Mouse (Mus musculus) liver, embryonic 12.5 days (tissue): Measurements from ENCODE around the gene Gm1113. TPM values are rescaled to one million over a fixed set of nuclear protein-coding genes. Genes with fewer than 3 reads are reported as not detected.

Experiments used
- ATAC-seq: fragments of 200-750 bp; cut with Nextera tagmentation; 2 replicates; pipeline ENCODE4 v1.8.0; 2017; ENCODE audit warnings: moderate number of reproducible peaks, mild to moderate bottlenecking, moderate library complexity
- H3K27ac ChIP-seq: fragments of 300-500 bp; sonication (generic); 2 replicates; pipeline ENCODE4 v1.5.1; 2016; ENCODE audit warnings: mild to moderate bottlenecking
- H3K27me3 ChIP-seq: fragments of 300-500 bp; sonication (generic); replicated peaks from 2 replicates; pipeline ENCODE4 v1.6.1; 2016; ENCODE audit warnings: mild to moderate bottlenecking, moderate library complexity
- H3K36me3 ChIP-seq: fragments of 300-500 bp; sonication (generic); 2 replicates; pipeline ENCODE4 v1.6.1; 2016; ENCODE audit warnings: mild to moderate bottlenecking, moderate library complexity
- H3K4me1 ChIP-seq: fragments of 300-500 bp; sonication (generic); 2 replicates; pipeline ENCODE4 v1.6.1; 2016
- H3K4me2 ChIP-seq: fragments of 300-500 bp; sonication (generic); 2 replicates; pipeline ENCODE4 v1.6.1; 2016; ENCODE audit warnings: mild to moderate bottlenecking, moderate library complexity
- H3K4me3 ChIP-seq: fragments of 300-500 bp; sonication (generic); 2 replicates; pipeline ENCODE4 v1.5.1; 2016; ENCODE audit warnings: mild to moderate bottlenecking, moderate library complexity
- H3K9ac ChIP-seq: fragments of 300-500 bp; sonication (generic); 2 replicates; pipeline ENCODE4 v1.6.1; 2016; ENCODE audit warnings: mild to moderate bottlenecking, moderate library complexity
- H3K9me3 ChIP-seq: fragments of 300-500 bp; sonication (generic); replicated peaks from 2 replicates; pipeline ENCODE4 v1.6.1; 2016; ENCODE audit warnings: mild to moderate bottlenecking, moderate library complexity
- WGBS: fragments of 180-500 bp; shearing (Covaris S2); methylation state at CpG from one replicate; pipeline ENCODE4 v1.1.7; 2016; ENCODE audit not compliant: insufficient replicate concordance; 5-methylcytosine and 5-hydroxymethylcytosine counted together
- polyA plus RNA-seq: library from polyadenylated mRNA; unstranded; fragments of >200 nt; fragmentation: Nextera tagmentation; extraction: Ambion mirVana; gene quantifications from 2 replicates; pipeline ENCODE4 v1.2.1, GENCODE M21; 2016

Gm1113 gene
- polyA plus RNA-seq, 1 experiment from 2014 or later: not detected

- ATAC-seq: no peak
- WGBS: 72% methylated on average over 14 of the region's 14 CpGs
Observed at GRCm38 (mm10) chr9:35543099-35543860, 25.2 kb upstream of the Gm1113 start.

GRCm38 (mm10) chr9:35541941-35542340 is 23.9 kb upstream of the Gm1113 start:
- ATAC-seq: no peak
- 45% methylated on average over 6 of the region's 6 CpGs for WGBS
- Histone ChIP-seq H3K36me3 (no peaks in the 10 kb centered on the region), H3K27me3 (0 out of 2 replicates have a peak, but pooled peaks cover 3% of the 10 kb centered on the region), H3K4me1 (peaks cover 11% of the 10 kb centered on the region), H3K9ac (no peak overlapping the region), H3K27ac (no peak overlapping the region), H3K4me3 (no peak overlapping the region), H3K9me3 (no peaks in the 10 kb centered on the region), H3K4me2 (no peak overlapping the region)

More at GRCm38 (mm10) chr9:35543099-35543860, 25.2 kb upstream of the Gm1113 start:
- Histone ChIP-seq H3K36me3 (no peaks in the 10 kb centered on the region), H3K4me3 (no peak overlapping the region), H3K27ac (no peak overlapping the region), H3K9me3 (no peaks in the 10 kb centered on the region), H3K27me3 (peaks cover 3% of the 10 kb centered on the region; the same call in 1 of the 2 replicates), H3K4me2 (no peak overlapping the region), H3K9ac (no peak overlapping the region), H3K4me1 (peaks cover 11% of the 10 kb centered on the region)

- H3K27me3 ChIP-seq: 0 out of 2 replicates have a peak, but pooled peaks cover 3% of the 10 kb centered on the region
- peaks cover 8% of the 10 kb centered on the region for H3K4me1 ChIP-seq
- H3K9me3 ChIP-seq: no peaks in the 10 kb centered on the region
- ATAC-seq: 0 out of 2 replicates have a peak, but pooled peaks have one; percentile 35
- H3K4me3 ChIP-seq: no peak overlapping the region
- no peak overlapping the region for H3K4me2 ChIP-seq
- no peak overlapping the region for H3K9ac ChIP-seq
- no peak overlapping the region for H3K27ac ChIP-seq
- WGBS: 6% methylated on average over 6 of the region's 6 CpGs
- no peaks in the 10 kb centered on the region for H3K36me3 ChIP-seq
Observed at GRCm38 (mm10) chr9:35541488-35541887, 23.4 kb upstream of the Gm1113 start.

- H3K4me3 ChIP-seq: no peak overlapping the region
- no peak overlapping the region for H3K9ac ChIP-seq
- no peak overlapping the region for H3K27ac ChIP-seq
- no peak overlapping the region for H3K4me2 ChIP-seq
- WGBS: 70% methylated on average over 5 of the region's 5 CpGs
- 0 out of 2 replicates have a peak, but pooled peaks cover 3% of the 10 kb centered on the region for H3K27me3 ChIP-seq
- peaks cover 7% of the 10 kb centered on the region for H3K4me1 ChIP-seq
- H3K9me3 ChIP-seq: no peaks in the 10 kb centered on the region
- no peaks in the 10 kb centered on the region for H3K36me3 ChIP-seq
- ATAC-seq: no peak
Observed at GRCm38 (mm10) chr9:35541024-35541423, 23.0 kb upstream of the Gm1113 start.

- 68% methylated on average over 13 of the region's 13 CpGs for WGBS
- H3K9ac ChIP-seq: no peak overlapping the region
- no peak overlapping the region for H3K4me3 ChIP-seq
- H3K27ac ChIP-seq: no peak overlapping the region
- no peaks in the 10 kb centered on the region for H3K36me3 ChIP-seq
- no peaks in the 10 kb centered on the region for H3K9me3 ChIP-seq
- no peak for ATAC-seq
- H3K4me2 ChIP-seq: no peak overlapping the region
- H3K27me3 ChIP-seq: no peaks in the 10 kb centered on the region
- peaks cover 17% of the 10 kb centered on the region; the same call in 1 of the 2 replicates for H3K4me1 ChIP-seq
Observed at GRCm38 (mm10) chr9:35539001-35539750, 21.1 kb upstream of the Gm1113 start.

GRCm38 (mm10) chr9:35535876-35536275 is 17.8 kb upstream of the Gm1113 start:
- no peak overlapping the region for H3K9ac ChIP-seq
- ATAC-seq: no peak
- H3K4me3 ChIP-seq: no peak overlapping the region
- peaks cover 17% of the 10 kb centered on the region; the same call in 1 of the 2 replicates for H3K4me1 ChIP-seq
- H3K27ac ChIP-seq: no peak overlapping the region
- no peak overlapping the region for H3K4me2 ChIP-seq
- WGBS: 50% methylated on average over 4 of the region's 4 CpGs
- H3K9me3 ChIP-seq: no peaks in the 10 kb centered on the region
- H3K36me3 ChIP-seq: no peaks in the 10 kb centered on the region
- H3K27me3 ChIP-seq: no peaks in the 10 kb centered on the region

GRCm38 (mm10) chr9:35535110-35535509 is 17.0 kb upstream of the Gm1113 start:
- no peaks in the 10 kb centered on the region for H3K27me3 ChIP-seq
- H3K4me3 ChIP-seq: no peak overlapping the region
- H3K9me3 ChIP-seq: no peaks in the 10 kb centered on the region
- H3K4me1 ChIP-seq: peaks cover 17% of the 10 kb centered on the region; the same call in 1 of the 2 replicates
- H3K27ac ChIP-seq: no peak overlapping the region
- no peak overlapping the region for H3K9ac ChIP-seq
- no peak overlapping the region for H3K4me2 ChIP-seq
- H3K36me3 ChIP-seq: no peaks in the 10 kb centered on the region
- WGBS: 7% methylated on average over 2 of the region's 2 CpGs
- ATAC-seq: peak; percentile 67

- Histone ChIP-seq H3K9ac (no peak overlapping the region), H3K9me3 (no peaks in the 10 kb centered on the region), H3K27ac (no peak overlapping the region), H3K4me3 (no peak overlapping the region), H3K27me3 (no peaks in the 10 kb centered on the region), H3K4me1 (0 out of 2 replicates have a peak, but pooled peaks cover 10% of the 10 kb centered on the region), H3K4me2 (no peak overlapping the region), H3K36me3 (no peaks in the 10 kb centered on the region)
- WGBS: 62% methylated on average over 9 of the region's 9 CpGs
- no peak for ATAC-seq
Observed at GRCm38 (mm10) chr9:35533266-35533665, 15.2 kb upstream of the Gm1113 start.

GRCm38 (mm10) chr9:35529796-35530195 is 11.7 kb upstream of the Gm1113 start:
- ATAC-seq: no peak
- 31% methylated on average over 1 of the region's 1 CpGs for WGBS
- H3K9me3 ChIP-seq: no peaks in the 10 kb centered on the region

GRCm38 (mm10) chr9:35529141-35529540 is 11.1 kb upstream of the Gm1113 start:
- H3K9ac ChIP-seq: no peak overlapping the region

More at GRCm38 (mm10) chr9:35529796-35530195, 11.7 kb upstream of the Gm1113 start:
- Histone ChIP-seq H3K4me2 (no peak overlapping the region), H3K27ac (no peak overlapping the region), H3K27me3 (no peaks in the 10 kb centered on the region), H3K4me3 (no peak overlapping the region), H3K36me3 (no peaks in the 10 kb centered on the region), H3K4me1 (0 out of 2 replicates have a peak, but pooled peaks cover under 1% of the 10 kb centered on the region), H3K9ac (no peak overlapping the region)

GRCm38 (mm10) chr9:35523941-35524411 is 5.9 kb upstream of the Gm1113 start:
- ATAC-seq: peak; percentile 49; the same call in 1 of the 2 replicates
- Histone ChIP-seq H3K27ac (no peak overlapping the region), H3K4me1 (no peaks in the 10 kb centered on the region)

More at GRCm38 (mm10) chr9:35529141-35529540, 11.1 kb upstream of the Gm1113 start:
- no peak for ATAC-seq
- no peak overlapping the region for H3K27ac ChIP-seq
- no peaks in the 10 kb centered on the region for H3K4me1 ChIP-seq
- H3K9me3 ChIP-seq: no peaks in the 10 kb centered on the region
- no peaks in the 10 kb centered on the region for H3K27me3 ChIP-seq
- H3K4me2 ChIP-seq: no peak overlapping the region
- no peak overlapping the region for H3K4me3 ChIP-seq
- no peaks in the 10 kb centered on the region for H3K36me3 ChIP-seq
- WGBS: 53% methylated on average over 3 of the region's 3 CpGs

GRCm38 (mm10) chr9:35523541-35523940 is 5.5 kb upstream of the Gm1113 start:
- Histone ChIP-seq H3K9ac (no peak overlapping the region), H3K27ac (no peak overlapping the region), H3K4me3 (no peak overlapping the region), H3K36me3 (no peaks in the 10 kb centered on the region), H3K4me1 (no peaks in the 10 kb centered on the region), H3K9me3 (no peaks in the 10 kb centered on the region), H3K27me3 (no peaks in the 10 kb centered on the region), H3K4me2 (no peak overlapping the region)
- 49% methylated on average over 5 of the region's 5 CpGs for WGBS
- no peak for ATAC-seq

More at GRCm38 (mm10) chr9:35523941-35524411, 5.9 kb upstream of the Gm1113 start:
- Histone ChIP-seq H3K4me2 (no peak overlapping the region), H3K4me3 (no peak overlapping the region), H3K9ac (no peak overlapping the region), H3K27me3 (no peaks in the 10 kb centered on the region), H3K9me3 (no peaks in the 10 kb centered on the region), H3K36me3 (no peaks in the 10 kb centered on the region)
- WGBS: 24% methylated on average over 7 of the region's 7 CpGs
